Mouse (Mus musculus): ENCODE measurements around the gene Myof.

DNA sequence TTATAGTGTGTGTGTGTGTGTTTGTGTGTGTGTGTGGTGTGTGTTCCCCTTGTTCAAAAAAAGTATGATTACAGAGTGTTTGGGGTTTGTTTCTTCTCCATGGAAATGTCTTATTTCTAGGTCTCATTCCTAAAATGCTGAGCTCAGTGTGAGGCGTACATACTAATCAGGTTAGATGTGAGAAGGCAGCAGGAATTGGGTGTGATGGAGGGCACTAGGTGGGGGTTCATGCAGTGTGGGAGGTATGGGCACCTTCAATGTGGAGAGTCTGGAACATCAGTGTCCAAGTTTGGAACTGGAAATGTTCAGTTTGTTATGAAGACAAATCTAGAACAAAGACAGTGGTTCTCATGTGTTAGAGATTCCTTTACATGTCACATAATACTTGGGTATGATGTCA lies 191.3 kb downstream of the Myof start:
- TF ChIP-seq CTCF (IDR thresholded peaks at IDR 0.05; ENCODE audit: control insufficient read depth, insufficient read depth, insufficient replicate concordance, low read depth, low read length) (no peak), POLR2A (IDR thresholded peaks at IDR 0.05; ENCODE audit: control insufficient read depth, low read depth, low read length) (no peak)
